Mouse (Mus musculus): ENCODE results near the gene Coq5. TPM values are rescaled to one million over a fixed set of nuclear protein-coding genes. Genes with fewer than 3 reads are reported as not detected.

Gene Coq5
- total RNA-seq, 4 experiments from 2014 or later = 73.1 to 89.5 (median 82.1) TPM

DNA sequence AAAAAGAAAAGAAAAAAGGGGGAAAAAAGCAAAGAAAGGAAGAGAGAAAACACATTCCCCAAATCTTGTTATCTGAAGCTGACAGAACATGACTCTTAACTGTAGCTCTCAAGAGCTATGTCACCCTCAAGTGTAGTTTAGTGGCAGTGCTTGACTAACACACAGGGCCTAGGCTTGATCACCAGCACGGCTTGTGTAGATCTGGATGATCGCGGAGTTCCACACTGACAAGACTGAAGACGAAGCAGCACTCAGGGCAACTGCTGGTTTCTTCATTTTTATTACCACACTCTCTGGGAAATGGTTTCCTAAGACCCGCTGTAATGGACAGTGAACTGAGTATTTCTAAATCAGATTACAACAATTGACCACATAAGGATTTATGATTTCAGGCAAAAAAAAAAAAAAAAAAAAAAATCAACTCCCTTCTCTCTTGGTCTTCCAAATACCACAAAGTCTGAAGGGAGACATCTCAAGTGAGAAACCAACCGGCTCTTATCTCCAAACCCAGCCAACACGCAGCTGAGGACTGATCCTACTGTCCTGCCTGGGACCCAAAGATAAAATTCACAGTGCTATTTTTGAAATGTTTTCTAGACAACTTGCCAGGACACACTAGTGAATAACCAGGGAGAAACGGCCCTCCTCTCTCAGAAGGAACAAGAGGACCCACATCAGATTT lies 12.5 kb upstream of the Coq5 start:
- no peak for DNase-seq (ENCODE audit: low spot score in 2 of 2)

DNA sequence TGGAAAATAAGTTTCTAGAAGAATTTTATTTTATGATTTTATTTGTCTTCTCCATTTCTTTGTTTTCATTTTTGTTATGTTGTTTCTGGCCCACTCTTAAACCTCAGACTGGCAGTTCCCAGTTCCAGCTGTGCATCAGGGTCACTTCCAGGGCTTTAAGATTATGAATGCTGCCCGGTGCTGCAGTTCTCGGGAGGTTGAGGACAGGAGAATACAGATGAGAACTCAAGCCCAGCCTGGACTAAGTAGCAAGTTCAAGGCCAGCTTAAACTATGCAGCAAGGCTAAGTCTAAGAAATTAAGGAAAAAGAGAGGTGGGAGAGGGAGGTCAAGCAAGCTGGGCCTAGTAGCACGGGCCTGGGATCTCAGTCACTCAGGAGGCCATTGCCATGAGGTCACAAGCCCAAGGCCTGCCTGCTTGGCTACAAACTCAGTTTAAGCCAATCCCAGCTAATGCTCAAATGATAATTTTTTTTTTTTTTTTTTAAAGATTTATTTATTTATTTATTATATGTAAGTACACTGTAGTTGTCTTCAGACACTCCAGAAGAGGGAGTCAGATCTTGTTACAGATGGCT lies 11.9 kb upstream of the Coq5 start:
- no peak for DNase-seq (ENCODE audit: low spot score in 2 of 2)

DNA sequence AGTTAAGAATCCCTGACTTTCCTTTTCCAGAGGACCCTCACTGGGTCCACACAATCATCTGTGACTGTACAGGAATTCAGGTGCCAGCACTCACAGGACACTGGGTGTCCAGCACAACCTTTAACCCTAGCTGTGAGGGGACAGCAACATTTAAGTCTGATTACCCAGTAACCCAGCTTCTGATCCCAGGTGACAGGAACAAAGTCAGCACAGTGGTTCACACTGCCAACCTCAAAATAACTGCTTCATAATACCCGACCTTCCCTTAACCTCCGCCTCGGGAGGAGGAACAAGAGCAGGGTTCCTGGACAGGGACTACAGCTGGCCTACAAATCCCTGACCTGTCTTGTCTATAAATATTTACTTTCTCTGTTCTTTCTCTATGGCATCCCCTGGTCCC lies 11.2 kb upstream of the Coq5 start:
- peak in 1 of 2 experiments; percentile 24 for DNase-seq (ENCODE audit: low spot score in 2 of 2)

DNA sequence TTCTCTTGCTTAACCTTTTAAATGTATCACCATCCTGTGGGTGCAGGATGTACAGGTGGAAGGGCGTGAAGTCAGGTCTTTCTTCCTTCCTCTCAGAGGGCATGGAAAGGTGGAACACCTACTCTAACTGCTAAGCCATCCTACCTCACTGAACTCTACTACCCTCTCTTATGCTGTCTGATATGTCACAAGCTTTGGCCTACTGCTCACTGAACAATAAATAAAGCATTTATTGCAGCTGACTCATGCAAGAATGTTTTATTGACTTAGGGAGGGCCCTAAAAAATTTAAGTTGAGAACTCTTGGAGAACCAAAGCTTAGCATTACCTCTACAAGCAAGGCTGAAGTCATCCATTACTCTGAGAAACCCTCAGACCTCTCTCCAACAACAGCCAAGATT lies 9.5 kb upstream of the Coq5 start:
- DNase-seq (ENCODE audit: low spot score in 2 of 2) = no peak

DNA sequence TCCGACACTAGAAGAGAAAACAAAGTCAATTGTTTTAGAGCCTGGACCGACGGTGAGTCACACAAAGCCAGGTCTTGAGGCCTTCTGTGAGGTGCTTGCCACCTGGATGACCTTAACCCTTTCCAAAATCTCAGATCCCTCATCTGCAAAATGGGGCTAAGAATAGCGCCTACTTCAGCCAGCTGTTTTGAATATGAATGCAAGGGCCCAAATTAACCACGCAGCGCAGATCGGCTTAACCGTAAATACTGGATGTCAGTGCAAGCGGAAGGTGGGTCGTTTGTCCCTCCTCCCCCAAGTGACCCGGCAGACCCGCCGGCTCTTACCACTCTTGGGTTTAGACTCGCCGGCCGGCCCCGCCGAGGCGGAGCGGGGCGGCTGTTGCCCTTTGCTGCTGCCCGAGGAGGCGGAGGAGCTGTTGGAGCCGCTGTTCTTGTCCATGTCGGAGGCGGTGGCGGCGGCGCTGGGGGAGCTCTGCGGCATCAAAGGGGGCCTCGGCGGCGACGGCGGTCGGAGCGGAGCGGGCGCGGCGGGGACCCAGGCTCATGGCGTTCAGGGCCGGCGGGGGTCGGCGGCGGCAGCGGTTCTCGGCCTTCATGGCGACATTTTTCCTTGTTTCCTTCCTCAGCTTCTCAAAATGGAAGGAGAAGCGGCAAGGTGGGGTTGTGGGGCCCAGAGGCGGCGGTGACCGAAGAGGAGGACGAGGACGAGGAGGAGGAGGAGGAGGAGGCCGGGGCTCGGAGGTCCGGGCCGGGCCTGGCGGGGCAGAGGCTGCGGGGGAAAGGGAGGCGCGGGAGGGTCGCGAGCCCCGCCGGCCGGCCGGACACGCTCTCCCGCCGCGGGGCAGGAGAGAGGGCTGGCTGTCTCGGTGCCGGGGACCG lies 7.3 kb upstream of the Coq5 start:
- DNase-seq (ENCODE audit: low spot score in 2 of 2) = peak; percentile 14 to 19

DNA sequence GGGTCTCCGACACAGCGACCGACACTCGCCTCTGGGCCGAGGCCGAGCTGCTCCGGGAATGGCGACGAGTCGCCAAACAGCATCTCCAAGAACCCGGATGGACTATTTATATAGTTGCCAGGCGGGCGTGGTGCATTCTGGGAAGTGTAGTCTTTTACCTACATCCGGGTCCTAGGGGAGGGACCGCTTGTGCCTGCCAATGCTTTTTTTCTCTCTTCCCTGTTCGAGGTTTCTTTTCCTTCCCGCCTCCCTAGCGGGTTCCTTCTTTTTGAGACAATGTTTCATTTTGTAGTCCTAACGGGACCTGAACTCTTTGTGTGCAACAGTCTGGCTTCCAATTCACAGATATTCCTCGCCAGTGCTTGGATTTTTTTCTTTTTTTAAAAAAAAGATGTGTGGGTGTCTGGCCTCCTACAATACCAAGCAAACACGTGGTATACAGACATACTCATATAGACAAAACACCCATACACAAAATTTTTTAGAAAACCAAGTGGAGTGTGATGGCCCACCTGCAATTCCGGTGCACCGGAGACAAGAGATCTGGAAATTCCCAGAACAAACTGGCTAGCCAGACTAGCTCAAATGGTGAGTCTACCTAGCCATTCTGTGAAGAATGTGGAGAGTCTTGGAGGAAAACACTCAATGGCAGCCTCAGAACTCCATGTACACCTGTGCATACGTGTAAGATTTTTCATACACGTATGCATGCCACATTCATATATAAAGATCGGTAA lies 6.5 kb upstream of the Coq5 start, which contains the start of gene Rnf10:
TSS of gene Rnf10 (minus strand) at position 87 of the 737 bp plus-strand sequence.
- DNase-seq (ENCODE audit: low spot score in 2 of 2) = peak; percentile 95 to 97

DNA sequence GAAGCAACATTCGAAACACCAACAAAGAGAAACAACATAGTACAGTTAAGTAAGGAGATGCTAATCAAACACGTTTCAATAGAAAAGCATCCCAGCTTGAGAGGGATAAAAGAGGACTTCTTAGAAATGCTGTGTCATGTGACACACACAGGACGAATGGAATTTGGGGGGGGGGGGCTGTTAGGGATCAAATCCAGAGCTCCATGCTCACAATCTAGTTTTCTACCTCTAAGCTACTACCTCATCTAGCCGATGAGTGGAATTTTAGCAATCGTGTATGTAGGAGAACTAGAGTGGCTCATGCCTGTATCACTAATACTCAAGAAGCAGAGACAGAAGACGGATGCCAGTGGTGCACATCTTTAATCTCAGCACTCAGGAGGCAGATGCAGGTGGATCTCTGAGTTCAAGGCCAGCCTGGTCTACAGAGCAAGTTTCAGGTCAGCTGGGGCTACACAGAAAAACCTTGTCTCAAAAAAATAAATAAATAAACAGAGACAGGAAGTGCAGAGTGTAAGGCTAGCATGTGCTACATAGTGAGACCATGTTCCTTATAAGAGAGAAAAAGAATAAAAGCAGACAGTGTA lies 5.8 kb upstream of the Coq5 start:
- no peak for DNase-seq (ENCODE audit: low spot score in 2 of 2)

DNA sequence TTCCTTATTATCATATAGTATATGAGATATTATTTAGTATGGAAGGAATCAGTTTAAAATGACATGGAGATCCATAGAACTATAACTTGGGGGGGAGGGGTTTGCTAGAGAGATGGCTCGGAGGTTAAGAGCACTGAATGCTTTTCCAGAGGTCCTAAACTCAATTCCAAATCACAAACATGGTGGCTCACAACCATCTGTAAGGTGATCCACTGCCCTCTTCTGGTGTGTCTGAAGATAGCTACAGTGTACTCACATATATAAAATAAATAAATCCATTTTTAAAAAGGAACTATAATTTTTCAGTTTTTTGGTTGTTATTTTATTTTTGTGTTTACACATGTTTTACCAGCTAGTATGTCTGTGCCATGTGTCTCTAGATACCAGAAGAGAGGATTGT lies 5.1 kb upstream of the Coq5 start:
- DNase-seq (ENCODE audit: low spot score in 2 of 2) = no peak

DNA sequence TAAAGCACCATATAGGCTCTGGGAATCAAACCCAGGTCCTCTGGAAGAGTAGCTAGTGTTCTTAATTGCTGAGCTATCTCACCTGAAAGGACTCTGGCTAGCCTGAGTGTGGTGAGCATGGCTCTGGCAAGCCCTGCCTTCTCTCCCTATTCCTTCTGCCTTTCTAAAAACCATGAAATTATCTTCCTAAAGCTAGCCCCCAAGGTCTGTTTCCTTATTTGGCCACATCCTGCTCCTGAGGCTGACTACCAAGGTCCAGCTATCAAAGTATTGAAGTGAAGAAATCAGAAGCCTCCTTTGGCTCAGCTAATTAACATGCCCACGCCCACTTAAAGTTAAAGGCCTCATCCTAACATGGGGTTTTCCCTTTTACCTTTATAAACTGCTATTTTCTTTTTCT lies 4.7 kb upstream of the Coq5 start:
- DNase-seq (ENCODE audit: low spot score in 2 of 2) = no peak

DNA sequence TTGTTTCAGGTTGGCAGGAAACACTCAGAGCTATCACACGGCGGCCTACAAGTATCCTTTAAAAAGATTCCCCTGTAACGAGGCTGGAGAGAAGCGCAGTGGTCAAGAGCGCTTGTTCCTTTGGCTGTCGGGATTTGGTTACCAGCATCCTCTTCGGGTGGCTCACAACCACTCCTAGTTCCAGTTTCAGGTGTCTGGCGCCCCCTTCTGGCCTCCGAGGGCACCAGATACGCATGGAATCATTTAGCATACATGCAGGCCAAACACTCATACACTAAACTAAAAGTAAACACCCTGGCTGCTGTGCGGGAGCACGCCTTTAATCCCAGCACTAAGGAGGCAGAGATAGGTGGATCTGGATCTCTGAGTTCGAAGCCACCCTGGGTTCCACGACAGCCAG lies 3.5 kb upstream of the Coq5 start:
- DNase-seq (ENCODE audit: low spot score in 2 of 2) = no peak

DNA sequence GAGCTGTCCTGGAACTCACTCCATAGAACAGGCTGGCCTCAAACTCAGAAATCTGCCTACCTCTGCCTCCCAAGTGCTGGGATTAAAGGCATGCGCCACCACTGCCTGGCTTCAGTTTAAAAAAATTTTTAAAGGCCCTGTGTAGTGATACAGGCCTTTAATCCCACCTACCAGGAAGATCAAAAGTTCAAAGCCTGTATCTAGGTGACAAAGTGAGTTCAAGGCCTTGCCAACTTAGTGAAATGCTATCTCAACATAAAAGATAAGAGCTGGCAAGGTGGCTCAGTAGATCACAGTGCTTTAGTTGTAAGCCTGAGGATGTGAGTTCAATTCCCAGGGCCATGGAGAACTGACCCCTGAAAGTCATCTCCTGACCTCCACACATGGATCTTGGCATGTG lies 1.4 kb upstream of the Coq5 start:
- DNase-seq (ENCODE audit: low spot score in 2 of 2) = no peak

DNA sequence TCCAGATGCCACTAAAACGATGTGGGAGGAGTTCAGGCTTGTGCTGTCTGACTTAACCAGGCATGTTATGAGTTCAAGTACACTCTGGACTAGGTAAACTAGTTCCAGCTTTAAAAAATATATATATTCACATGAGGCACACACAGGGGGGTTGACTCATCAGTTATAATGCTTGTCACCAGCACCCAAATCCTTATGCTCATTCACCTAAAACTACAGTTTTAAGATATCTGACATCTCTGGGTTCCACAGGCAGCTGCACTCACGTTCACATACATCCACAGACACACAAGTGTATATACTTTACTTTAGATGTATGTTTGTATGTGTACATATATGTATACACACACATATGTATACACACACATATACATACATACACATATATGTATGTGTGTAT lies 681 bp upstream of the Coq5 start:
- no peak for DNase-seq (ENCODE audit: low spot score in 2 of 2)

DNA sequence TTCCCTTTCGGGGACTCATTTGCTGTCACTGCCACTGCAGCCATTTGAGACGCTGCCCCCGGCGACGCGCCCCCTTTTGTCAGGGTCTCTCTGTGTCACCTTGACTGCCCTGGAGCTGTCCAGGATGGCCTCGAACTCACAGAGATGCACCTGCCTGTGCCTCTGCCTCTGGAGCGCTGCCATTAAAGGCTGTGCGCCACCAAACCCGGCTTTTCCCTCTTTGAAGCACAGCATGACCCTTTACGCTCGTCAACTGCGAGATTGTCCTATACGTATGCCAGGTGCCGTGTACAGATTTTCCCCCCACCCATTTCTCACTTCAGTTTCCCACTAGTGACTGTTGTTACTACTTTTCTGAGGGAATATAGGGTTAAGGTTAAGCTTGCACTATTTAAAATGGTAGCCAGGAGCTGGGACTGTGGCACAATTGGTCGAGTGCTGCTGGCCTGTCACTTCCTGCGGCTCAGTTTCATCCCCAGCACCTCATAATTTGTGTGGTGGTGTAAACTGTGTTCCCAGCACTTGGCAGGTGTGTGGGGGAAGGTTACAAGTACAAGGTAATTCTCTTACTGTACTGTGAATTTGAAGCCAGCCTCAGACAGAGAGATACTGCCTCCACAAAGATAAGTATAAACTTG lies 703 bp downstream of the Coq5 start:
- no peak for DNase-seq (ENCODE audit: low spot score in 2 of 2)

DNA sequence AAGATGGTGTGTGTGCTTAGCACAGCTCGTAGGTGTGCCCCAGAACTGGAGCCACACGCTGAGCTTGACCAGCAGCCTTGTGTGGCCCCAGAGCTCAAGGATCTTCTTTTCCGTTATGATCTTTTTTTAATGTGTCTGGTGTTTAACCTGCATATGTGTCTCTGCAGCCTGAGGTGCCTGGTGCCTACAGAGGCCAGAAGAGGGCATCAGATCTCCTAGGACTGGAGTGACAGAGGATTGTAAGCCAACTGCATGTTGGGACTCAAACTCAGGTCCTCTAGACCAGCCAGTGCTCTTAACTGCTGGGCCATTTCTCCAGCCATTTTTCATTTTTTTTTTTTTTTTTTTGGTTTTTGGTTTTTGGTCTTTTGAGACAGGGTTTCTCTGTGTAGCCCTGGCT lies 5.3 kb downstream of the Coq5 start:
- no peak for DNase-seq (ENCODE audit: low spot score in 2 of 2)

DNA sequence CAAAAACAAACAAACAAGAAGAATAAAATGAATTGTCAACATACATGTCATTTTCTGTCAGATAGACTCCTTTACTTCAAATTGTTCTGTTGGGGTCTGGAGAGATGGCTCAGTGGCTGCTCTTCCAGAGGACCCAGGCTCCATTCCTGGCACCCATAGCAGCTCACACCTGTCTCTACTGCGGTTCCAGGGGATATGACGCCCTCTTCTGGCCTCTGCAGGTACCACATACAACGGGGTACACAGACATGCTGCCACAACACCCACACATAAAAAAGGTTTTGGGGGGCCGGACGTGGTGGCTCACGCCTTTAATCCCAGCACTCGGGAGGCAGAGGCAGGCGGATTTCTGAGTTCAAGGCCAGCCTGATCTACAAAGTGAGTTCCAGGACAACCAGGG lies 14.7 kb downstream of the Coq5 start:
- DNase-seq (ENCODE audit: low spot score in 2 of 2) = no peak

DNA sequence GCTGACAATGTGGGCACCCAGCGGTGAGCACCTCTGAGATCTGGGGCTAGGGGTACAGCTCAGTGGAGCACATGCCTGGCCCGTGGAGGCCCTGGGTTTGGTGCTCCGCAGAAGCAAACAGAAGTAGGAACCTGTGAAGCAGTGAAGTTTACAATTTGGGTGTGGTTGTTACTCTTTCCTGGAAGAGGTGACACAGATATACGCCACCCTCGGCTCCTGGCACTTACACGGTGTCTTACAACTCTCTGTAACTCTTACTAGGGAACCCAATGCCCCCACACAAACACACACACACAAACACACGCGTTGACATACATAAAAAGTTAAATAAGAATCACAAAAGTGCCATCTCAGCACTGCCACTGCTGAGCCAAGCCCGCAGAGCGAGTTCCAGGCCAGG lies 16.9 kb downstream of the Coq5 start:
- no peak for DNase-seq (ENCODE audit: low spot score in 2 of 2)

DNA sequence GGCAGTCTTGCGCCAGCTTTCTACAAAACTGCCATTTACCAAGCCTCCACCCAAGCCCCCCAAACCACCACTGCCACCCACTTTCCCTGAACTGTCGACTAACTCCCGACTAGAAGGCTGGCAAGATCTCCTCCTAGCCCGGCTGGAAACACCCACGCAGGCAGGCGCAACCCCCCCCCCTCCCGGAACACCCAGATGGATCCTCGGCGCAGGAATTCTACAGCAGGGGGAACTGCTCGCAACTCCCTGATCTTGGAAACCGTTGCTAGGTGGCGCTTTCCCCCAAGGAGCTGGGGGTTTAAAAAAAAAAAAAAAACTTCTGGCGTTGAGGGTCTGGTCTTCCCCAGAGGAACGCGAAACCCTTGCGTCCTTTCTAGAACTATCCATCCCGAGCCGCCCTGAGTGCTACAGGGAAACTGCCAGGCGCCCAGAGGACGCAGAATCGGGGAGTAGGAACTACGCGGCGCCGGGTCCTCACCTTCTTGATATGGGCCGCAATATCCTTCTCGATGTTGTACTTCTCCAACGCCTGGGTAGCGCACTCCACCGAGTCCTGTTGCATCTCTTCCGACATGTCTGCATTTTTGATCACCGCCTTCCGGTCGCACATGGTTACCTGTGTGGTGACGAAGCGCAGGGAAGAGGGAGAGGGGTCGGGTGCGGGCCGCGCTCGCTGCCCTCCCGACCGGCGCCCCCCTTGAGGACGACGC lies 20.7 kb downstream of the Coq5 start:
- DNase-seq (ENCODE audit: low spot score in 2 of 2) = peak in 1 of 2 experiments; percentile 33

DNA sequence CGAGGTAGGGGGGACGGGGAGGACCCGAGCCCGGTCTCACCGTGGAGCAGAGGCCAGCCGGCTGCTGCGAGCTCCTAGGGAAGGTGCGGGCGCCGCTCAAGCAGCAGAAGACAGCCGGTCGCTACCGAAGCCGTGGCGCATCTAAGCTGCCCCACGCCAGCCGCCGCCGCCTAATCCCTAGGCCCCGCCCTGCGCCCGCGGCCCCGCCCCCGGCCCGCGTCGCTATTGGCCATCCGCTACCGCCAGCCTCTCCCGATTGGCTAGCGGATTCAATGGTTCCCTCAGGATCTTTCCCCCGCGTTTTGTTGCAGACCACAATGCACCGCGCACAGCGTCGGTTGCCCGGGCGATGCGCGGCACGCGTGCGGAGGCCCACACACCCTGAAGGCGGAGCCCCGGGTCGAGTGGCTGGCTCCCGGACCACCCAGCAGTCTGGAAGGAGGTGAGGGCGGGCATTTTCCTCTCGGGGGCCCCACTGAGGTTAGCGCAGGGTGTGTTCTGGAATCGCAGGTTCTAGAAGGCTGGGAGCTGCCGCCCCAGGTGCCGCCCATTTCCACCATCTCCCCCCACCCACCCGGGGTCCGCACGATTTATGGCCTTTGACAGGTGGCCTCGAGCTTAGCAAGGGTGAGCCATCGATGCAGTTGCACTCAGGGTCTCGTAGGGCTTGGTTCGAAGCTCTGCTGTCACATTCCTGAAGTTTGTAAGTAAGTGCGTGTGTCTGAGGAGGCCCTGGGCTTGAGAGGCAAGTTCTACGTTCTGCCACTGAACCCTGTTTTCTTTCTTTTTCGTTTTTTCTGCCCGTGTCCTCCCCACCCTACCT lies 21.5 kb downstream of the Coq5 start, which contains the start of gene Dynll1:
TSS of gene Dynll1 (minus strand) at position 208 of the 823 bp plus-strand sequence.
- peak; percentile 97 to 98 for DNase-seq (ENCODE audit: low spot score in 2 of 2)

DNA sequence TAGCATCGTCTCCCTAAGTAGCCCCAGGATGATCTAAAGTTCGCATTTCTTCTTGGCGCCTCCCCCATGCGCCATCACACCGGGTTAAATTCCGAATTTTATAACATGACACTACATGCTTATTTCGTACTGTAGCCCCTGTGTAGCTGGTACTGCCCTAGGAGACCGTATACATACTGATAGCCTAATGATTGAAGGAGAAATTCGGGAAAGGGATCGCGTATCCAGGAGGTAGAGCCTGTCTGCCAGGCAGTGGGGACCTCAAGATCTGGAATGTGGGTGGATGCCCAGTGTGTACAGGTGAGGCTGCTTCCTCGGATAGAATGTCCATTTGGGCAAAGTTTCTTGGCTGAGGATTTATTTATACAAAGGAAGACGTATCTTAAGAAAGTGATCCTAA lies 22.1 kb downstream of the Coq5 start:
- DNase-seq (ENCODE audit: low spot score in 2 of 2) = no peak
